Mouse (Mus musculus) adrenal gland, postnatal 14 days (tissue): ENCODE data around the gene Tbc1d17. TPM values are rescaled to one million over a fixed set of nuclear protein-coding genes. Genes with fewer than 3 reads are reported as not detected.
A peak's percentile ranks its signal among the peaks of the same experiment; 100 is the strongest.
"Not testable (repeated sequence)": the region's sequence is repeated elsewhere in the genome, so short reads cannot be mapped to it uniquely, and the experiment has no call there.

ENCODE experiments used
- DNase-seq: peaks from one replicate; pipeline ENCODE4 v3.0.0; 2021; ENCODE audit warnings: mixed read lengths
- long read RNA-seq, 2 experiments: library from polyadenylated mRNA; stranded (forward); transcript quantifications; one replicate each; pipeline ENCODE4 v2.0.0; 2021
- total RNA-seq: library from RNA; stranded (reverse); gene quantifications from 2 replicates; pipeline ENCODE4 v1.2.3, GENCODE M21; 2021

Gene Tbc1d17
- 58.8 and 66.1 TPM in 2 replicates for total RNA-seq
- long read RNA-seq, experiment 1, full-length matches to known transcripts, result 99 of 126 reads
- long read RNA-seq, experiment 1, partial matches to known transcripts, result 8 of 126 reads
- long read RNA-seq, experiment 1, other reads (novel, unspliced or antisense), result 19 of 126 reads
- long read RNA-seq, experiment 2, full-length matches to known transcripts, result 63 of 84 reads
- long read RNA-seq, experiment 2, partial matches to known transcripts, result 7 of 84 reads
- long read RNA-seq, experiment 2, other reads (novel, unspliced or antisense), result 14 of 84 reads

- DNase-seq, result peak; percentile 99
Measured at GRCm38 (mm10) chr7:44848561-44849415, at the start of gene Tbc1d17, which contains the start of gene Akt1s1. Gene Tbc1d17 (minus strand): TSS chr7:44849079. Gene Akt1s1 (plus strand): TSS chr7:44848991.

DNA sequence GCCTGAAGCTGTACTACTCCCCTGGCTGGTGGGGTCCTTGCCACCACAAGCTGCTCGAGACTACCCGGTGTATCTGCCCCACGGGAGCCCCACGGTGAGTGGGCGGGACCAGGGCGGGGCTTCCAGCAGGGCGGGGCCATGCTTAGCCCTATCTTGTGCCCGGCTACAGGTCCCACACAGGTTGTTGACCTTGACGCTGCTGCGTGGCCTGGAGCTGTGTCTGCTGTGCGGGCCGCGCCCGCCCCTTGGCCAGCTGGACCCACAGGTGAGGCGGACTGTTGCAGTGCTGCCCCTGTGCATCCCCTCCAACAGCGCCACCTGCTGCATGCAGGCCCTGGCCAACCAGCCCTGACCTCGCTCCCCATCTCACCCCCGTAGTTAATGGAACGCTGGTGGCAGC is 49.7 kb upstream of the Tbc1d17 start:
- DNase-seq, result peak; percentile 70

DNA sequence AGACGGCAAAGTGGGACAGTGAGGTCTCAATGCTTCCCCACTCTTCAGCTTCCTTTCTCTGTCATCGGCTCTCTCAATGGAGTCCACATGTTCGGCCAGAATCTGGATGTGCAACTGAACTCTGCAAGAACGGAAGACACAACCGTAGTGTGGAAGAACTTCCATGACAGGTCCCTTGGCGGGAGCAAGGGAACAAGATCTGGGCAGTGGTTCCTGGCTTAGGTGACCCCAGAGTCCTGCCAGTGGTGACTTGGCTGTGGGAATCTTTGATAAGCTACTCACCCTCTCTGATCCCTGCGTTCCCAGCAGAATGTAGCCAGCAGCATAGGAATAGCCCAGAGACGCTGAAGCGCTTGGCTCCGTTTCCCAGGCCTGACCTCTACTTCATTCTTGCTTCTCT is 47.6 kb upstream of the Tbc1d17 start:
- peak; percentile 41 for DNase-seq

DNA sequence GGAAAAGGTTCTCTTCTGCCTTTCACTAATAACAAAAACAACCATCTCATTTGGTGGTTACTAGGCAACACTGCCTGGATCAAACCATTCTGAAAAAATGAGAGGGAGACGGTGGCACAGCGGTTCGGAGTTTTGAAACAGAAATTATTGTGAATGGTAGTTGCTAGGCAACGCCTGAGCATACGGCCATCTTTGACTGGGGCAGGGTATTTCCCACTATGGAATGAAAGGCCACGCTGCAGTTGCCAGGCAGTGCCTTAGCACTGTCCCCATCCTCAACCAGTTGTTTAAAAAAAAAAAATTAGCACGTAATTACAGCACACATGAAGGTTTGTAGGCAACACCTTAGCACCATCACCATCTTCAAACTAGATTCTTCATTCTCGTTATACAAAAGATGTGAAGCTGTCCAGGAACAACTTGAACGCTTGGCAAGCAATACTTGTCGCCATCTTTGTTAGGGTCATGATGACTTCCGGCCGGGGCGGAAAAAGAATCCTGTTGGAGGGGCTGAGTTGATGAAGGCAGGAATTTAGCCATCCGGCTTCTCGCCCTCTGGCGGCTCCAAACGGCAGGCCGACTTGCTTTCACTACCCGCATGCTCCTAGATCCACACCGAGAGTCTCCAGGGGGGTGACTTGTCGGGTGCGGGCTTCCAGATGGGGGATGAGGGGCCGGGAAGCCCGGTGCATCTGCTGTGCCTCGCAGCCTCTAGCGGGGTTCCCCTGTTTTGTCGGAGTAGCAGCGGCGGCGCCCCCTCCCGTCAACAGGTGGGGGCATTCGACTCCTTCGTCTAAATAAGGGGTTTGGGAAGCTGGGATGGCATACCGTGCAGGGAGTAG is 46.9 kb upstream of the Tbc1d17 start, which contains the start of gene Fuz:
Gene Fuz (plus strand): TSS at position 487 of the 842 bp plus-strand sequence.
- DNase-seq, result peak; percentile 94

- DNase-seq, result no peak
Measured at GRCm38 (mm10) chr7:44895206-44895592, 46.3 kb upstream of the Tbc1d17 start.

DNA sequence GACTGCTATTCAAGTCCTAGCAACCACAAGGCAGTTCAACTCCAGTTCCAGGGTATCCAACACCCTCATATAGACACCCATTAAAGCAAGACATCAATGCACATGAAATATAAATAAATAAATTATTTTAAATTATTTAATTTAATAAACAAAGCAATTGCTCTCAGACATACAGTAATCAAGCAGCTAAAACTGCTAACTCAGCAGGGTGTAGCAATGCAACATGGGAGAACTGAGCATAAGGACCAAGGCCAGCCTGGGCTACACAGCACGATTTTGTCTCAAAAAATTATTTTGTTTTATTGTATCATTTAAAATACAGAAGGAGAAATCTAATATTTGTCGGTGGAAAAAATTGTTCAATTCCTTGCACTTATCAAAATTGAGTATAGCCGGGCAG is 45.3 kb upstream of the Tbc1d17 start:
- no peak for DNase-seq

DNA sequence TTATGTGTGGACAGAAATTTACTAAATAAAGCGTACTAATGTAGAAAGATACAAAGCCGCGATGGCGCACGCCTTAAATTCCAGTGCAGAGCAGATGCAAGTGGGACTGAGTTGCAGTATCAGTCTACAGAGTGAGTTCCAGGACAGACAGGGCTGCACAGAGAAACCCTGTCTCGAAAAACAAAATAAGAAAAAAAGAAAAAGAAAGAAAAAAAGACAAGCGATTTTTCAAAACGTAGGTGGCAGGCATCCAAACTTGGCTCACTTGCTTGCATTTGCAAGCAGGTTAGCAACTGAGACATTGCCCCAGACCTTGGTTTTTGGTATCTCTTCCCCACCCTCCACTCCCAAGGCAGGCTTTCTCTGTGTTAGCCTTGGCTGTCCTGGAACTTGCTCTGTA is 44.3 kb upstream of the Tbc1d17 start:
- DNase-seq, result peak; percentile 50

GRCm38 (mm10) chr7:44892276-44892921 is 43.5 kb upstream of the Tbc1d17 start, which contains the start of gene Med25:
Gene Med25 (minus strand): TSS chr7:44892712.
- DNase-seq, result peak; percentile 92

DNA sequence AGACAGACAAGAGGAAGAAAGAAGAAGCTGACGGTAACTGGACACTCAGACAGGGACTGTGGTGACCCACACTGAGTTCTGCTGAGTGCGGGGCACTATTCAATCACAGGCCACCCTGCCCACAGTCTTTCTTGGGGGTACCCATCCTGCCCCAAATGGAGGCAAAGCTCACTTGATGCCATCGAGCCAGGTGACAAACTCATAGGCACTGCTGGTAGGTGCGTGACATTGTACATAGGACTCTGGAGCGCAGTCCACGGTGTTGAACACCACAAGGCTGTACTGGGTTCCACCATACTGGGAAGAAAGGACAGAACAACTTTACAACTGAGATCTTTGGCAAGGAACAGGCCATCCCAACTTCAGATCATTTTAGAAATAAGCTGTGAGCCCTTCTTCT is 42.7 kb upstream of the Tbc1d17 start:
- DNase-seq, result no peak

GRCm38 (mm10) chr7:44890737-44891136 is 41.9 kb upstream of the Tbc1d17 start:
- no peak for DNase-seq

GRCm38 (mm10) chr7:44890180-44890579 is 41.3 kb upstream of the Tbc1d17 start:
- no peak for DNase-seq

DNA sequence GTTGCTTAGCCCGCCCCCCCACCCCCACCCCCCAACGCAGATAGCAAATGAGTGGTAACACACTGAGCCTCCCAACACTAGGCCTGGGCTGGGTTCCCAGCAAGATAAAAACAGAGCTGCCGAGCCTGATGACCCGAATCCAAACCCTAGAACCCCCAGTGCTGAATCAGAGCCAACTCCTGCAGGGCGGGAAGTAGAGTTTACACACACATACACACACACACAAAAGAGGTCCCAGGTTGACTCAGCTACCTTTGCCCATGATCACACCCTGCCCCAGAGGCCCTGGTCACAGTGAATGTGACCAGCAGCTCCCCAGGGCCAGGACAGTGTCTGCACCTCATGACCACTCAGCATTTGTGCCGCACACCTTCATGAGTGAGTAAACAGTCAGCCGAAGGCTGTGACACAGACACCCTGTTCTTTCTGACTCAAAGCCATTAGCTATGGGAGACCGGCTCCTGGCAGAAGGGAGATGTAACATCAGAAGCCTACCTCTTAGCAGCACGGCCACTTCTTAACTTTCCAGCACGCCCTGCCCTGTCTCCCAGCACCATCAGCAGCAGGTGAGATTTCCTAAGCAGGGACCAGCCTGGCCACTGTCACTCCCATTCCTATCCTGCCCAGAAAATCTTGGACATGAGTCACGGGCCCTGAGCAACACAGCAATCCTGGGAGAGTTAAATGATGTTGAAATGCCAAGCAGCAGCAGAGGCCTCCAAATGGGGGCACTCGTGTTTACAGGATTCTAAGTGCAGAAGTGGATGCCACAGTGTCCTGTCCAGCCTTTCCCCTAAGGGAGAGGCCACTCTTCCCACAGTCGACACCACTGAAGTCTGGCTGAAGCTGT is 39.6 kb upstream of the Tbc1d17 start:
- peak; percentile 68 for DNase-seq

DNA sequence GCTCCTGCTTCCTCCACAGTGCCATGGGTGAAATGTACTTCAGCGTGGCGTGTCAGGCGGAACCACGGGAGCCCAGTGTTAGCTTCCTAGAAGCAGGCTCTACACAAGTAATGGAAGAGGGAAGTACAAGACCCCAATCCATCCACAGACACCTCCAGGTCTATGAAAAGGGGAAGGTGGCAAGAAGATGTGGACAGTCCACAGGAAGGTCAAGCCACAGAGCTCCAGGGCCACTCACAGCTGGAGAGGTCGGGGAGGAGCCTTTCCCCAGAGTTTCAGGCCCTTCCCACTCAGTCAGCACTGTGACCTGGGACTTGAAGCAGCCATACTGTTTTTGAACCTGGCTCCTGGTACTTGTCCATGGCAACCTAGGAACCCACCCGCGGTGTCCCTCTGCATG is 38.1 kb upstream of the Tbc1d17 start:
- DNase-seq, result no peak

- DNase-seq, result no peak
Measured at GRCm38 (mm10) chr7:44884637-44885036, 35.8 kb upstream of the Tbc1d17 start.

- peak; percentile 73 for DNase-seq
Measured at GRCm38 (mm10) chr7:44883036-44883435, 34.2 kb upstream of the Tbc1d17 start.

- no peak for DNase-seq
Measured at GRCm38 (mm10) chr7:44877833-44878232, 29.0 kb upstream of the Tbc1d17 start.

DNA sequence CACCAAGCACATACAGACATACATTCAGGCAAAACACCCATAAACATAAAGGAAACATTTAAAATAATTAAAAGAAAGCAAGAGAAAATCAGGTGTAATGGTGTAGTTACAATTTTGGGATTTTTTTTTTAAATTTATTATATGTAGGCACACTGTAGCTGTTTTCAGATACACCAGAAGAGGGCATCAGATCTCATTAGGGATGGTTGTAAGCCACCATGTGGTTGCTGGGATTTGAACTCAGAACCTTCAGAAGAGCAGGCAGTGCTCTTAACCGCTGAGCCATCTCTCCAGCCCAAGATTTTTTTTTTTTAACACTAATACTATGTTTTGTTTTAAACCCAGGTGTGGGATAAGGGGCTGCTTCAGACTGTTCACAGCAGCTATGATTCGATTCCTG is 22.9 kb upstream of the Tbc1d17 start:
- DNase-seq, result not testable (repeated sequence)

- DNase-seq, result no peak
Measured at GRCm38 (mm10) chr7:44871181-44871580, 22.3 kb upstream of the Tbc1d17 start.

GRCm38 (mm10) chr7:44870614-44871013 is 21.7 kb upstream of the Tbc1d17 start:
- no peak for DNase-seq

DNA sequence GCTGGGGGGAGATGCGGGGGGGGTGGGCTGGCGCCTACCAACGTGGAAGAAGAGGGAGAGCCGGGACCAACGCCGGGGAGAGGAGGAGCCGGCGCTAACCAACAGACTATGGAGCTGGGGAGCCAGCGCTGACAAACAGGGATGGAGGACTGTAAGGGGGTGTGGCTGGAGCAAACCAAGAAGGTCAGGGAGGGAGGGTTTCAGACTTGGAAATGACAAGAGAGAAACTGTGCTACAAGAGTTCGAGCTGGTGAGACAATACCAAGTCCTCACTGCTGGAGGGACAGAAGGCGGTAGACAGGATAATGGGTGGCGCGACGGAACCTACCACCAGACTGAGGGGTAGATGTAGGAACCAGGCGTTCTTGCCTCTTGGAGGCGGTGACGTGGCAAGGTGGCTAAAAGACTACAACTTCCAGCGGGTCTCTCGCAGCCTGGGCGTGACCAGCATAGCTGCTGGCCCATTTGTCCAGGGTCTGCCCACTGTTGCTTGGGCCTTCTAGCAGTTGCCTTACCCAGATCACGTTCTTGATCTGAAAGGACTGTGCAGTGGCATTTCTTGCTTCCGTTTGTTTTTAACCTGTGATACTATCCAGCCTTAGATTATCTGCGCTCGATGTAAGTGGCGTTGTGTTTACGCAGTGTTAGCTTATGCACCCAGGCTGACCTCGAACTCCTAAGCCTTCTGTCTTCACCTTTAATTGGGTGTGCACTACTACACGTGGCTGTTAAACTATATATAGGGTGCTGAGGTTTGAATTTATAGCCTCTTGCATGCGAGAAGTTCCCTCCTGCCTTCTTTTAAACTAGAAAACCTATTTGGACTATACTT is 21.0 kb upstream of the Tbc1d17 start, which contains the start of gene Ptov1:
Gene Ptov1 (minus strand): TSS at position 92 of the 832 bp plus-strand sequence.
- DNase-seq, result peak; percentile 96
